Mouse (Mus musculus) lung, embryonic 15.5 days (tissue): Measurements from ENCODE around the gene Krtap9-3. TPM values are rescaled to one million over a fixed set of nuclear protein-coding genes. Genes with fewer than 3 reads are reported as not detected.
"Not testable (repeated sequence)": the region's sequence is repeated elsewhere in the genome, so short reads cannot be mapped to it uniquely, and the experiment has no call there.

Source experiments
- ATAC-seq: fragments of 200-750 bp; cut with Nextera tagmentation; 2 replicates; pipeline ENCODE4 v1.8.0; 2017; ENCODE audit warnings: moderate number of reproducible peaks, borderline replicate concordance; ENCODE audit not compliant: low FRiP score, low TSS enrichment; ENCODE audit errors: extremely low read depth
- H3K27ac ChIP-seq: fragments of 300-500 bp; sonication (generic); 2 replicates; pipeline ENCODE4 v1.5.1; 2015; ENCODE audit warnings: moderate library complexity, mild to moderate bottlenecking, inconsistent platforms
- H3K27me3 ChIP-seq: fragments of 300-500 bp; sonication (generic); 2 replicates; pipeline ENCODE4 v1.6.1; 2015; ENCODE audit warnings: inconsistent platforms
- H3K36me3 ChIP-seq: fragments of 300-500 bp; sonication (generic); 2 replicates; pipeline ENCODE4 v1.6.1; 2015; ENCODE audit warnings: inconsistent platforms
- H3K4me1 ChIP-seq: fragments of 300-500 bp; sonication (generic); 2 replicates; pipeline ENCODE4 v1.6.1; 2015; ENCODE audit warnings: inconsistent platforms
- H3K4me2 ChIP-seq: fragments of 300-500 bp; sonication (generic); 2 replicates; pipeline ENCODE4 v1.6.1; 2015; ENCODE audit warnings: inconsistent platforms, mild to moderate bottlenecking, moderate library complexity
- H3K4me3 ChIP-seq: fragments of 300-500 bp; sonication (generic); 2 replicates; pipeline ENCODE4 v1.5.1; 2015; ENCODE audit warnings: mild to moderate bottlenecking, inconsistent platforms
- H3K9ac ChIP-seq: fragments of 300-500 bp; sonication (generic); 2 replicates; pipeline ENCODE4 v1.6.1; 2015; ENCODE audit warnings: inconsistent platforms
- H3K9me3 ChIP-seq: fragments of 300-500 bp; sonication (generic); 2 replicates; pipeline ENCODE4 v1.6.1; 2016; ENCODE audit warnings: inconsistent platforms
- WGBS: fragments of 180-500 bp; shearing (Covaris S2); methylation state at CpG from one replicate; pipeline ENCODE4 v1.1.7; 2015; 5-methylcytosine and 5-hydroxymethylcytosine counted together
- polyA plus RNA-seq: library from polyadenylated mRNA; unstranded; fragments of >200 nt; fragmentation: Nextera tagmentation; extraction: Ambion mirVana; gene quantifications from 2 replicates; pipeline ENCODE4 v1.2.1, GENCODE M21; 2015

The Krtap9-3 gene
- polyA plus RNA-seq, 1 experiment from 2014 or later: not detected

- not testable (repeated sequence) for H3K4me3 ChIP-seq, H3K9ac ChIP-seq, H3K36me3 ChIP-seq, H3K9me3 ChIP-seq, H3K27me3 ChIP-seq, ATAC-seq, H3K4me2 ChIP-seq, H3K27ac ChIP-seq, H3K4me1 ChIP-seq
- 57% methylated on average over 1 of the region's 2 CpGs for WGBS
These were observed 12.2 kb upstream of the Krtap9-3 start, which contains the start of gene Gm11937 for GRCm38 (mm10) chr11:99610089-99610488. Gene Gm11937 (minus strand): TSS chr11:99610189.

DNA sequence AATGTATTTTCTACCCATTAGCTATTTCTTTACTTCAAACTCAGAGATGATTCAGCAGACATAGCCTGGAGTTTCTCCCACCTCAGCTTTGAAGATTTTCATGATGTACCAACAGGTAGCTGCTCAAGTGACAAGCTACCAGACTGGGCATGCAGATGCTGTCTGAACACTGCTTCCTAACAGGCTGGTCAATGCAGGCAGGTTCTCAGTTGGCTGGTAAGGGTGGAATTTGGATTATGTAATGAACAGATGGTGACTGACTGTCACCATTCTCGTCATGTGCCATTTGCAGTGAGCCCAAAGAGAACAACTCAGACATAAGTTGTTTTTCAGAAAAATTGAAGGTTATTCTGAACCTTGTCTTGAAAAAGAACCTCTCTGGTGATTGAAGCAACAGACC, 11.2 kb upstream of the Krtap9-3 start:
- H3K27me3 ChIP-seq: no peaks in the 10 kb centered on the region
- H3K9ac ChIP-seq: no peak overlapping the region
- H3K4me3 ChIP-seq: no peak overlapping the region
- no peak overlapping the region for H3K4me2 ChIP-seq
- H3K4me1 ChIP-seq: no peaks in the 10 kb centered on the region
- WGBS: 69% methylated on average over 1 of the region's 1 CpGs
- no peak overlapping the region for H3K27ac ChIP-seq
- no peak for ATAC-seq
- H3K9me3 ChIP-seq: no peaks in the 10 kb centered on the region
- no peaks in the 10 kb centered on the region for H3K36me3 ChIP-seq

GRCm38 (mm10) chr11:99603208-99603607, 5.3 kb upstream of the Krtap9-3 start, which contains the start of gene Gm11938:
Gene Gm11938 (minus strand): TSS chr11:99603308.
- H3K9me3 ChIP-seq, H3K27ac ChIP-seq, H3K9ac ChIP-seq, H3K36me3 ChIP-seq, H3K4me1 ChIP-seq, H3K4me3 ChIP-seq, H3K27me3 ChIP-seq, ATAC-seq, H3K4me2 ChIP-seq: not testable (repeated sequence)
- WGBS: 63% methylated on average over 1 of the region's 1 CpGs

DNA sequence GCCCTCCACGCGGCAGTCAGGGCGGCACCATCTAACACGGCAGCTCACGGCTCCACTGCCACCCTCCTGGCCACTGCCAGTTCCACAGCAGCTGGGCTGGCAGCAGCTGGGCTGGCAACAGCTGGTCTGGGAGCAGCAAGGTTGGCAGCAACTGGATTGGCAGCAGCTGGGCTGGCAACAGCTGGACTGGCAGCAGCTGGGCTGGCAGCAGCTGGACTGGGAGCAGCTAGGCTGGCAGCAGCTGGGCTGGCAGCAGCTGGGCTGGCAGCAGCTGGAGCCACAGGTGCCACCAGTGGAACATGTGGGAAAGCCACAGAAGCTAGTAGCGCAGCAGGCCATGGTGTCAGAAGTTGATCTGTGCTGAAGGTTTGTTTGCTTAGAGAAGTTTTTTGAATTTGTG, 6.9 kb downstream of the Krtap9-3 start, which contains the start of gene Krtap1-3:
Krtap1-3 (minus strand) TSS at position 359 of the 400 bp plus-strand sequence.
- Histone ChIP-seq H3K9ac (no peak within 1 kb of the TSS), H3K4me1 (no peaks in the 10 kb centered on the region), H3K27ac (no peak within 1 kb of the TSS), H3K27me3 (no peaks in the 10 kb centered on the region), H3K4me3 (no peak within 1 kb of the TSS), H3K9me3 (no peaks in the 10 kb centered on the region), H3K4me2 (no peak within 1 kb of the TSS), H3K36me3 (no peaks in the 10 kb centered on the region)
- WGBS: 83% methylated on average over 6 of the region's 6 CpGs
- no peak for ATAC-seq

- no peaks in the 10 kb centered on the region for H3K4me1 ChIP-seq
- 70% methylated on average over 7 of the region's 7 CpGs for WGBS
These were observed 12.8 kb downstream of the Krtap9-3 start for GRCm38 (mm10) chr11:99585096-99585495.

GRCm38 (mm10) chr11:99583245-99583704, 14.6 kb downstream of the Krtap9-3 start, which contains the start of gene Krtap1-4:
Gene Krtap1-4 (minus strand): TSS chr11:99583654.
- no peaks in the 10 kb centered on the region for H3K36me3 ChIP-seq
- H3K27ac ChIP-seq: no peak within 1 kb of the TSS
- no peak for ATAC-seq
- WGBS: 75% methylated on average over 5 of the region's 5 CpGs
- no peak within 1 kb of the TSS for H3K4me2 ChIP-seq
- H3K4me3 ChIP-seq: no peak within 1 kb of the TSS
- no peaks in the 10 kb centered on the region for H3K9me3 ChIP-seq
- no peaks in the 10 kb centered on the region for H3K27me3 ChIP-seq
- H3K9ac ChIP-seq: no peak within 1 kb of the TSS
- H3K4me1 ChIP-seq: no peaks in the 10 kb centered on the region

More at GRCm38 (mm10) chr11:99585096-99585495, 12.8 kb downstream of the Krtap9-3 start:
- Histone ChIP-seq H3K9me3 (no peaks in the 10 kb centered on the region), H3K4me3 (no peak overlapping the region), H3K9ac (no peak overlapping the region), H3K27me3 (no peaks in the 10 kb centered on the region), H3K27ac (no peak overlapping the region), H3K36me3 (no peaks in the 10 kb centered on the region), H3K4me2 (no peak overlapping the region)
- no peak for ATAC-seq

DNA sequence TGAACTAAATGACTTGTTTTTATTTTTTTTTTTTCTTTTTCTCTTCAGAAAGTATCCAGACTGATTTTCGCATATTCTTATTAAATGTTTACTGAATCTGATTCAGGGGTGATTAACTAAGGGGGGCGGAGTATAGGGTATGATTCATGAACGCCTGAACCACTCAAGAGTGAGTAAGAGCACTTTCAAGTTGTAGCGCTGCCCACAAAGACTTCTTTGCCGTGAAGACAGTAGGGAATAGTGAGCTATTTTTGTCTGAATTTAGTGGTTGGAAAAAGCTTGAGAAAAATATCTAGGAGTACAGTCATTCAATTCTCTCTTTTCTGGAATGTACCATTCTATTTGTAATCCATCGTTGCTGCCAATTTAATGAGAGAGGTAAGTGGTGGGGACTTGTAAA, 16.3 kb downstream of the Krtap9-3 start:
- Histone ChIP-seq H3K36me3 (no peaks in the 10 kb centered on the region), H3K4me2 (no peak overlapping the region), H3K9me3 (no peaks in the 10 kb centered on the region), H3K4me1 (no peaks in the 10 kb centered on the region), H3K4me3 (no peak overlapping the region), H3K9ac (no peak overlapping the region), H3K27ac (no peak overlapping the region), H3K27me3 (no peaks in the 10 kb centered on the region)
- 59% methylated on average over 6 of the region's 6 CpGs for WGBS
- no peak for ATAC-seq

GRCm38 (mm10) chr11:99581051-99581450, 16.9 kb downstream of the Krtap9-3 start:
- no peak overlapping the region for H3K4me2 ChIP-seq
- no peak for ATAC-seq
- 73% methylated on average over 5 of the region's 5 CpGs for WGBS
- no peaks in the 10 kb centered on the region for H3K36me3 ChIP-seq
- no peaks in the 10 kb centered on the region for H3K9me3 ChIP-seq
- H3K27ac ChIP-seq: no peak overlapping the region
- H3K4me3 ChIP-seq: no peak overlapping the region
- no peak overlapping the region for H3K9ac ChIP-seq
- no peaks in the 10 kb centered on the region for H3K4me1 ChIP-seq
- H3K27me3 ChIP-seq: no peaks in the 10 kb centered on the region

GRCm38 (mm10) chr11:99580636-99581035, 17.3 kb downstream of the Krtap9-3 start, which contains the start of gene Krtap1-5:
Gene Krtap1-5 (minus strand): TSS chr11:99581016.
- no peak for ATAC-seq
- 87% methylated on average over 6 of the region's 6 CpGs for WGBS
- no peaks in the 10 kb centered on the region for H3K36me3 ChIP-seq

GRCm38 (mm10) chr11:99574106-99574505, 23.8 kb downstream of the Krtap9-3 start:
- H3K4me1 ChIP-seq: 0 out of 2 replicates have a peak, but pooled peaks cover 2% of the 10 kb centered on the region
- peak; percentile 74; the same call in 1 of the 2 replicates for ATAC-seq
- H3K9me3 ChIP-seq: no peaks in the 10 kb centered on the region
- H3K36me3 ChIP-seq: no peaks in the 10 kb centered on the region
- 0 out of 2 replicates have a peak overlapping the region, but pooled peaks have one; percentile 14 for H3K9ac ChIP-seq
- H3K27me3 ChIP-seq: no peaks in the 10 kb centered on the region
- peak overlapping the region; percentile 40; the same call in 1 of the 2 replicates for H3K4me2 ChIP-seq
- no peak overlapping the region for H3K27ac ChIP-seq
- WGBS: 2% methylated on average over 7 of the region's 7 CpGs
- H3K4me3 ChIP-seq: no peak overlapping the region

More at GRCm38 (mm10) chr11:99580636-99581035, 17.3 kb downstream of the Krtap9-3 start, which contains the start of gene Krtap1-5:
- H3K27ac ChIP-seq: no peak within 1 kb of the TSS
- H3K9me3 ChIP-seq: no peaks in the 10 kb centered on the region
- H3K4me3 ChIP-seq: no peak within 1 kb of the TSS
- no peak within 1 kb of the TSS for H3K4me2 ChIP-seq
- H3K27me3 ChIP-seq: no peaks in the 10 kb centered on the region
- H3K9ac ChIP-seq: no peak within 1 kb of the TSS
- no peaks in the 10 kb centered on the region for H3K4me1 ChIP-seq

DNA sequence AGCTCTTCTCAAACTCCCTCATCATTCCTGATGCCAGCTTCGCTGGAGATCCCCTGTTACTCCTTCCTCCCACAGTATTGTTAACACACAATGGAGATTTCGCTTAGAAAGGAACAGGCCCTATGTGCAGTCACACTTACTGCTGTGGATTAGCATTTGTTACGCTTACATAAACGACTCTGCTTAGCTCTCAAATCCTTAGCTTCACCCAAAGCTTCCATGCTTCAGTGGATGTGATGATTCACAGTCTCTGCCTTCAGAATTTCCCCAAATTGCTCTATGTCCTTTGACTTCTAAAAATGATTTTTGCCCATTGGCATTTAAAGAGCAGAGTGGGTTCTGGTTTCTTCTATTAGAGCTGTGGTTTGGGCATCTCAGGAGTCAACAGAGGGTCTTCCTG, 24.7 kb downstream of the Krtap9-3 start:
- Histone ChIP-seq H3K4me3 (no peak overlapping the region), H3K9ac (no peak overlapping the region), H3K36me3 (no peaks in the 10 kb centered on the region), H3K4me2 (no peak overlapping the region), H3K4me1 (0 out of 2 replicates have a peak, but pooled peaks cover 2% of the 10 kb centered on the region), H3K27me3 (no peaks in the 10 kb centered on the region), H3K9me3 (no peaks in the 10 kb centered on the region), H3K27ac (no peak overlapping the region)
- WGBS: 54% methylated on average over 4 of the region's 4 CpGs
- ATAC-seq: no peak

GRCm38 (mm10) chr11:99566530-99566929, 31.4 kb downstream of the Krtap9-3 start, which contains the start of gene Krtap3-1:
Gene Krtap3-1 (minus strand): TSS chr11:99566630.
- no peaks in the 10 kb centered on the region for H3K36me3 ChIP-seq
- H3K9me3 ChIP-seq: no peaks in the 10 kb centered on the region
- WGBS: 88% methylated on average over 7 of the region's 7 CpGs
- no peaks in the 10 kb centered on the region for H3K4me1 ChIP-seq
- no peak within 1 kb of the TSS for H3K9ac ChIP-seq
- H3K4me3 ChIP-seq: no peak within 1 kb of the TSS
- H3K27ac ChIP-seq: no peak within 1 kb of the TSS
- no peak for ATAC-seq
- no peak within 1 kb of the TSS for H3K4me2 ChIP-seq
- H3K27me3 ChIP-seq: no peaks in the 10 kb centered on the region
